Mouse (Mus musculus): ENCODE data around the gene Ifnar1. TPM values are rescaled to one million over a fixed set of nuclear protein-coding genes. Genes with fewer than 3 reads are reported as not detected.
A peak's percentile ranks its signal among the peaks of the same experiment; 100 is the strongest.

Ifnar1 gene
- polyA plus RNA-seq, 1 experiment: 12.4 TPM

DNA sequence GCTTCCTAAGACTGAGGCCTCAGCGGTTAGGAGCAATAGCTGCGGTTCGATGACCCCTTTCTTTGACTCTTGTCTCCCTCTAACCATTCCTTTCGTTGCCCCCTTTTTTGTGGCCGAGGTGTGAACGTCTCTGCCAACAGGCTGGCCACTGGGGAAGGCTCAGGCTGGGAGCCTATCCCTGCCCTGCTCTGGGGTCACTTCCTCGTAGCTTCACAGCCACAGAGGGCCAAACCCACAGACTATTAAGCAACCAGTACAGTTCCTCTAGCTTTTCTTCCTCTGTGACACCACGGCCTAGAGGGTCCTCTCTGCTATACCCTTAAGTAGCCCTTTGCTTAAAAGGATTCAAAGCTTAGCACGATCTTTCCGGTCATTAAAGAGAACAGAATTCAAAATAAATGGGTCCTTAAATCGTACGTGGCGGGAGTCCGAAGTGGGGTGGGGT, 61.4 kb downstream of the Ifnar1 start:
- peak overlapping the region; percentile 95 for H3K4me3 ChIP-seq (ENCODE audit: low read depth, low read length)
- TF ChIP-seq POLR2A (IDR thresholded peaks at IDR 0.05; ENCODE audit: low read depth, low read length) (0 out of 2 replicates have a peak, but pooled peaks have one; percentile 48), CTCF (IDR thresholded peaks at IDR 0.05; ENCODE audit: extremely low read depth, insufficient read length, insufficient replicate concordance, low read depth, low read length) (no peak)
- H3K27me3 ChIP-seq (ENCODE audit: control insufficient read depth, insufficient read depth, low read length): no peaks in the 10 kb centered on the region
- 0 out of 2 replicates have a peak, but pooled peaks cover 2% of the 10 kb centered on the region for H3K36me3 ChIP-seq (ENCODE audit: control insufficient read depth, insufficient read depth, low read length)
- WGBS: 11% methylated on average over 14 of the region's 14 CpGs
- peak overlapping the region; percentile 77 for H3K27ac ChIP-seq (ENCODE audit: insufficient read depth, low read depth, low read length)
- peaks cover 18% of the 10 kb centered on the region for H3K4me1 ChIP-seq (ENCODE audit: control insufficient read depth, insufficient read depth, insufficient read length, low read length)

DNA sequence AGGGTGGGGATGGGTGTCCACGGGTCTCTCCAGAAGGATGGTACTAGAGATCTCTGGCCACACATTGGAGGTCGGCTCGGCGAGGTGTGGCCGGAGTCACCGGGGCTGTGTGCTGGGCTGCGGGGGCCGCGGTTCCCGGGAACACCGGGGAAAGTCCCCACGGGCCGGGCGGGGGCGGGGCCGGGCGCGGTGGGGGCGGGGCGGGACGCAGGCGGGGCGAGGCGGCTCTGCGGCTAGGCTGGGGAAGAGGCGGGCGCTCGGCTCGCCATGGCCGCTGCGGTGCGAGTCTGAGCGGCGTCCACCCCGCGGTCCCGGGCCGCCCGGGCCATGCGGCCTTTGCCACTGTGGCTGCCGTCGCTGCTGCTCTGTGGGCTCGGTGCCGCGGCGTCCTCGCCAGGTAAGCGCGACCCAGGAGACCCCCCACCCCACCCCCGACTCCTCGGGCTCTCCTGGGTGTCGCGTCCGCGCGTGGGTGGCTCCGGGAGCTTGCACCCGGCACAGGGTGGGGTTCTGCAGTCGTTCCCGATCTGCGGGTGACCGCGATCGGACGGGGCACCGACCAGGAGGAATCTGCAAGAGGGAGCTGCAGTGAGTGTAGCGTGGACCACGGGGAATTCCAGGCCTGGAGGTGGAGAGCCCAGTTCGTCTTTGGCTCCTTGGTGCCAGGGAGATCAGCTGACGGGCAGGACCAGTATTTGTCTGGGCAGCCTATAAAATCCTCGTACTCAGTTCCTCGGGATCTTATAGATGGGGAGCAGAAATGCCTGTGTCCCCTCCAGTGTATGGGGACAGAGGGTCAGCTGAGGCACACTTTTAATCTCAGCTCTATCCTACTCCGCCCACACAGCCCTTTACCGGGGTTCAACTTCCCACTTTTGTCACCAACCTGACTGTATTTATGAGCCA, 62.1 kb downstream of the Ifnar1 start, which contains the start of gene Ifngr2:
Ifngr2 (plus strand) TSS at position 237 of the 906 bp plus-strand sequence.
- 0 out of 2 replicates have a peak, but pooled peaks cover 2% of the 10 kb centered on the region for H3K36me3 ChIP-seq (ENCODE audit: control insufficient read depth, insufficient read depth, low read length)
- under 1% methylated on average over 73 of the region's 74 CpGs for WGBS
- TF ChIP-seq CTCF (IDR thresholded peaks at IDR 0.05; ENCODE audit: extremely low read depth, insufficient read length, insufficient replicate concordance, low read depth, low read length) (no peak), POLR2A (IDR thresholded peaks at IDR 0.05; ENCODE audit: low read depth, low read length) (no peak; the same call in 1 of the 2 replicates)
- peak within 1 kb of the TSS; percentile 96 for H3K27ac ChIP-seq (ENCODE audit: insufficient read depth, low read depth, low read length)
- H3K27me3 ChIP-seq (ENCODE audit: control insufficient read depth, insufficient read depth, low read length): no peaks in the 10 kb centered on the region
- peak within 1 kb of the TSS; percentile 95 for H3K4me3 ChIP-seq (ENCODE audit: low read depth, low read length)
- peaks cover 23% of the 10 kb centered on the region for H3K4me1 ChIP-seq (ENCODE audit: control insufficient read depth, insufficient read depth, insufficient read length, low read length)

- 5% methylated on average over 5 of the region's 5 CpGs for WGBS
- H3K4me1 ChIP-seq (ENCODE audit: control insufficient read depth, insufficient read depth, insufficient read length, low read length): peaks cover 28% of the 10 kb centered on the region
These were observed 62.9 kb downstream of the Ifnar1 start for GRCm38 (mm10) chr16:91547974-91548373.

DNA sequence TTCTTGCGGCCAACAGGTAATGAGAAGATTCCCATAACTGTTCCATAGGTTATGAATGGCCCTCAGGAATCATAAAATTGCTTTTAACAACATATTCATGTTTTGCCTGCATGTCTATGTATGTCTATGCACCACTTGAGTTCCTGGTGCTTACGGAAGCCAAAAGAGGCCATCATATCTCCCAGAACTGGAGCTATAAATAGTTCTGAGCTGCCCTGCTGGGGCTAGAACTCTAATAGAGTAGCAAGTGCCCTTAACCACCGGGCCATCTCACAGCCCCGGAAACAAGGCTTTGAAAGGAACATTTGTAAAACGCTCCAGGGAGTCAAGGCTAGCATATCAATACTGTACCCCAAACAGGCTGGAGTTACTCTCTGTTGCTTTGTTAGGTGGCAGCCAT, 63.5 kb downstream of the Ifnar1 start:
- Histone ChIP-seq H3K27ac (ENCODE audit: insufficient read depth, low read depth, low read length) (peak overlapping the region; percentile 97), H3K4me1 (ENCODE audit: control insufficient read depth, insufficient read depth, insufficient read length, low read length) (peaks cover 34% of the 10 kb centered on the region), H3K27me3 (ENCODE audit: control insufficient read depth, insufficient read depth, low read length) (no peaks in the 10 kb centered on the region), H3K4me3 (ENCODE audit: low read depth, low read length) (peak overlapping the region; percentile 21; the same call in 1 of the 2 replicates), H3K36me3 (ENCODE audit: control insufficient read depth, insufficient read depth, low read length) (peaks cover 6% of the 10 kb centered on the region; the same call in 1 of the 2 replicates)
- 10% methylated on average over 5 of the region's 5 CpGs for WGBS
- TF ChIP-seq CTCF (IDR thresholded peaks at IDR 0.05; ENCODE audit: extremely low read depth, insufficient read length, insufficient replicate concordance, low read depth, low read length) (no peak), POLR2A (IDR thresholded peaks at IDR 0.05; ENCODE audit: low read depth, low read length) (no peak)

More at GRCm38 (mm10) chr16:91547974-91548373, 62.9 kb downstream of the Ifnar1 start:
- TF ChIP-seq CTCF (IDR thresholded peaks at IDR 0.05; ENCODE audit: extremely low read depth, insufficient read length, insufficient replicate concordance, low read depth, low read length) (no peak), POLR2A (IDR thresholded peaks at IDR 0.05; ENCODE audit: low read depth, low read length) (peak; percentile 50; the same call in 1 of the 2 replicates)
- Histone ChIP-seq H3K27me3 (ENCODE audit: control insufficient read depth, insufficient read depth, low read length) (no peaks in the 10 kb centered on the region), H3K27ac (ENCODE audit: insufficient read depth, low read depth, low read length) (peak overlapping the region; percentile 96), H3K36me3 (ENCODE audit: control insufficient read depth, insufficient read depth, low read length) (peaks cover 3% of the 10 kb centered on the region; the same call in 1 of the 2 replicates), H3K4me3 (ENCODE audit: low read depth, low read length) (peak overlapping the region; percentile 95)

DNA sequence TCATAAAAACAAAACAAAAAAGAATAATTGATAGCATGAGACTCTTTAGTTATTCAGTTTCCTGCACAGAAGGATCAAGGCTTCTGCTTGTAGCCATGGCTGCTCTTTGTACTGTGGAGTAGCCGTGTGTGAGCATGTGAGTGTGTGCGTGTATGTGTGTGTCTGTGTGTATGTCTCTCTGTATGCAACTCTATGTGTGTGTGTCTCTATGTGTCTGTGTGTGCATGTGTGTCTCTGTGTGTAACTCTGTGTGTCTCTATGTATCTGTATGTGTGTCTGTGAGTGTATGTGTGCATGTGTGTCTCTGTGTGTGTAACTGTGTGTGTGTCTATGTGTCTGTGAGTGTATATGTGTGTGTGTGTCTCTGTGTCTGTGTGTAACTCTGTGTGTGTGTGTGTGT, 64.0 kb downstream of the Ifnar1 start:
- TF ChIP-seq POLR2A (IDR thresholded peaks at IDR 0.05; ENCODE audit: low read depth, low read length) (no peak), CTCF (IDR thresholded peaks at IDR 0.05; ENCODE audit: extremely low read depth, insufficient read length, insufficient replicate concordance, low read depth, low read length) (no peak)
- WGBS: 20% methylated on average over 2 of the region's 2 CpGs
- Histone ChIP-seq H3K4me1 (ENCODE audit: control insufficient read depth, insufficient read depth, insufficient read length, low read length) (peaks cover 38% of the 10 kb centered on the region), H3K36me3 (ENCODE audit: control insufficient read depth, insufficient read depth, low read length) (peaks cover 6% of the 10 kb centered on the region; the same call in 1 of the 2 replicates), H3K4me3 (ENCODE audit: low read depth, low read length) (peak overlapping the region; percentile 4; the same call in 1 of the 2 replicates), H3K27ac (ENCODE audit: insufficient read depth, low read depth, low read length) (peak overlapping the region; percentile 97), H3K27me3 (ENCODE audit: control insufficient read depth, insufficient read depth, low read length) (no peaks in the 10 kb centered on the region)

GRCm38 (mm10) chr16:91549616-91550015, 64.6 kb downstream of the Ifnar1 start:
- H3K27ac ChIP-seq (ENCODE audit: insufficient read depth, low read depth, low read length): peak overlapping the region; percentile 97

More at GRCm38 (mm10) chr16:91549616-91550015, 64.6 kb downstream of the Ifnar1 start:
- Histone ChIP-seq H3K4me3 (ENCODE audit: low read depth, low read length) (peak overlapping the region; percentile 38), H3K4me1 (ENCODE audit: control insufficient read depth, insufficient read depth, insufficient read length, low read length) (peaks cover 42% of the 10 kb centered on the region), H3K36me3 (ENCODE audit: control insufficient read depth, insufficient read depth, low read length) (peaks cover 6% of the 10 kb centered on the region; the same call in 1 of the 2 replicates), H3K27me3 (ENCODE audit: control insufficient read depth, insufficient read depth, low read length) (no peaks in the 10 kb centered on the region)
- 28% methylated on average over 5 of the region's 5 CpGs for WGBS
- TF ChIP-seq CTCF (IDR thresholded peaks at IDR 0.05; ENCODE audit: extremely low read depth, insufficient read length, insufficient replicate concordance, low read depth, low read length) (no peak), POLR2A (IDR thresholded peaks at IDR 0.05; ENCODE audit: low read depth, low read length) (no peak)
